27 mouse cellular contexts compared by ENCODE assay signal in the genomic region with DNA sequence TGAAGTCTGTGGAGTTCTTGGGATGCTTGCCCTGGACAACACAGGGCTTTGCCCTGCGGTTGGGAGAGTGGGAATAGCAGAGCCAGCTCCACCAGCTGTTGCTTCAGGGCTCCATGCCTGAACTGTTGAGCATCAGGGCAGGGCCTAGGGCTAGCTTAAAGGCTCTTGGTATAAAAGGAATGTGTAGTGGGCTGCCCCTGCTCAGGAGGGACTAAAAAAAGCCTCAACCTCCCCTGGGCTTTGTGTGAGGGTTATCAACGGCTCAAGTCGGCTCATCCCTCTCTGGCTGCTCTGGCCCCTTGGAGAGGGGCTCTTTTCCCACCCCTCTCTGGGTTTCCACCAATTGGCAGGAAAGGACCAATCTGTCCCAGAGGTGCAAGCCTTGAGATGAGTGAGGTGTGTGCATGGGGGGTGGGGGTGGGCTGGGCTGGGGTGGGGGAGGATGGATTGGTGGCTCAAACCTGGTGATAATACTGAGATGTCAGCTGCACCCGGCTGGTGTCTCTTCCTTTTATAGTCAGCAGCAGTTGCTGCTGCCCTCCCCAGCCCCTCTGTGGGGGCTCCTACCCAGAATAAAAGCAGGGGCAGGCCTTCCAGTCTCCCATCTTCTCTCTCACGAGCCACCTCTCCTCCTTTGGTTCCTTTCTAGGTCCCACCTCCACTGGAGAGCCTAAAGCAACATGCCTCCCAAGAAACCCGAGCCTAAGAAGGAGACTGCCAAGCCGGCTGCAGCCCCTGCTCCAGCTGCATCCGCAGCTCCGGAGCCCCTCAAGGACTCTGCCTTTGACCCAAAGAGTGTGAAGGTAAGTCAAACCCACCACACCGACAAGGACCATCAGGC. TPM values are rescaled to one million over a fixed set of nuclear protein-coding genes. Genes with fewer than 3 reads are reported as not detected.
DNase-seq lines count a peak whose midpoint lies in the region; ATAC-seq and TF ChIP-seq lines count a peak whose summit lies in the region.
"Had no signal": no experiment of that assay in that cellular context is flagged by ENCODE, and none has a peak within 500 bp of the region (broad histone marks: within the 10 kb centered on the region; RNA-seq: fewer than 3 reads in every experiment).

No protein-coding gene starts in this region.

- DNase-seq in heart, embryonic 10.5 days (ENCODE audit: low spot score) = peak; percentile 96
- no peak for DNase-seq in heart, postnatal 14 days
- DNase-seq in limb, embryonic 10.5 days (ENCODE audit: low spot score) = no peak
- peak; percentile 42 for DNase-seq in limb, embryonic 14.5 days (ENCODE audit: low spot score)
- DNase-seq in cerebellum, postnatal 14 days = no peak
- DNase-seq: adrenal gland, postnatal 36 days; B cell, adult 2 months; cerebellum, adult 11 months; cerebellum, postnatal 10 days; embryo, embryonic 11 days; gastrocnemius, postnatal 14 days; kidney, adult 2 months; kidney, postnatal 14 days; layer of hippocampus, postnatal 36 days; lung, postnatal 14 days; right cerebral cortex, postnatal 14 days; thymus, adult 2 months; thymus, postnatal 4 days had no signal

- H3K4me3 ChIP-seq in heart, embryonic 10.5 days = peak overlapping the region; percentile 66
- no peak overlapping the region for H3K4me3 ChIP-seq in limb, embryonic 13.5 days
- H3K4me3 ChIP-seq in limb, embryonic 10.5 days = no peak overlapping the region
- H3K4me3 ChIP-seq in embryonic facial prominence, embryonic 15.5 days (replicated peaks) = 0 out of 2 replicates have a peak overlapping the region, but pooled peaks have one; percentile 1
- no peak overlapping the region for H3K4me3 ChIP-seq in limb, embryonic 14.5 days (replicated peaks; ENCODE audit: low read length)
- H3K4me3 ChIP-seq: forebrain, embryonic 15.5 days; hindbrain, embryonic 15.5 days had no signal

- WGBS in heart, embryonic 10.5 days = 23% methylated on average over 10 of the region's 10 CpGs
- WGBS in limb, embryonic 13.5 days = 37% methylated on average over 10 of the region's 10 CpGs
- 48% methylated on average over 10 of the region's 10 CpGs for WGBS in limb, embryonic 10.5 days
- WGBS in embryonic facial prominence, embryonic 15.5 days = 33% methylated on average over 10 of the region's 10 CpGs
- WGBS in limb, embryonic 14.5 days = 38% methylated on average over 10 of the region's 10 CpGs

- peak; percentile 82 for ATAC-seq in limb, embryonic 13.5 days (ENCODE audit: low FRiP score, low read depth)
- ATAC-seq in embryonic facial prominence, embryonic 15.5 days (ENCODE audit: insufficient number of reproducible peaks, low FRiP score, low TSS enrichment, low read depth) = peak; percentile 70
- ATAC-seq in limb, embryonic 14.5 days (ENCODE audit: low FRiP score, low read depth) = peak; percentile 62
- ATAC-seq: forebrain, embryonic 15.5 days; Patski had no signal

- H3K27ac ChIP-seq in heart, embryonic 10.5 days = peak overlapping the region; percentile 88
- no peak overlapping the region for H3K27ac ChIP-seq in limb, embryonic 13.5 days
- no peak overlapping the region for H3K27ac ChIP-seq in limb, embryonic 10.5 days
- no peak overlapping the region for H3K27ac ChIP-seq in embryonic facial prominence, embryonic 15.5 days (replicated peaks)
- no peak overlapping the region for H3K27ac ChIP-seq in limb, embryonic 14.5 days (replicated peaks; ENCODE audit: low read depth, low read length)
- H3K27ac ChIP-seq: forebrain, embryonic 15.5 days; hindbrain, embryonic 15.5 days; stomach, postnatal 0 days had no signal

- intact Hi-C loops in heart, postnatal 14 days (cut with DNase I) = no loop called here

- no peak for TF ChIP-seq POLR2A in limb, embryonic 14.5 days (IDR thresholded peaks at IDR 0.05; ENCODE audit: borderline replicate concordance, extremely low read depth, insufficient read depth, insufficient read length)

- H3K9me3 ChIP-seq in heart, embryonic 10.5 days = no peaks in the 10 kb centered on the region
- no peaks in the 10 kb centered on the region for H3K9me3 ChIP-seq in limb, embryonic 13.5 days
- no peaks in the 10 kb centered on the region for H3K9me3 ChIP-seq in limb, embryonic 10.5 days (replicated peaks)
- H3K9me3 ChIP-seq in embryonic facial prominence, embryonic 15.5 days (replicated peaks) = no peaks in the 10 kb centered on the region
- H3K9me3 ChIP-seq in limb, embryonic 14.5 days (ENCODE audit: control insufficient read depth, low read length) = no peaks in the 10 kb centered on the region
- H3K9me3 ChIP-seq: forebrain, embryonic 15.5 days; G1E; hindbrain, embryonic 15.5 days had no signal

- no peak overlapping the region for H3K4me2 ChIP-seq in limb, embryonic 13.5 days (replicated peaks)
- H3K4me2 ChIP-seq in embryonic facial prominence, embryonic 15.5 days (replicated peaks) = no peak overlapping the region
- no peak overlapping the region for H3K4me2 ChIP-seq in limb, embryonic 14.5 days (replicated peaks; ENCODE audit: low read depth, low read length, severe bottlenecking)
- H3K4me2 ChIP-seq: forebrain, embryonic 15.5 days; hindbrain, embryonic 15.5 days; midbrain, embryonic 11.5 days had no signal

- peaks cover 40% of the 10 kb centered on the region for H3K4me1 ChIP-seq in heart, embryonic 10.5 days
- H3K4me1 ChIP-seq in limb, embryonic 13.5 days = peaks cover 7% of the 10 kb centered on the region
- H3K4me1 ChIP-seq in limb, embryonic 10.5 days = peaks cover 26% of the 10 kb centered on the region
- H3K4me1 ChIP-seq in embryonic facial prominence, embryonic 15.5 days = 0 out of 2 replicates have a peak, but pooled peaks cover 4% of the 10 kb centered on the region
- H3K4me1 ChIP-seq in limb, embryonic 14.5 days (ENCODE audit: control insufficient read depth, insufficient read depth, low read length) = peaks cover 8% of the 10 kb centered on the region
- H3K4me1 ChIP-seq: forebrain, embryonic 15.5 days had no signal

- H3K27me3 ChIP-seq in heart, embryonic 10.5 days (ENCODE audit: insufficient read depth, poor library complexity, severe bottlenecking) = no peaks in the 10 kb centered on the region
- H3K27me3 ChIP-seq in limb, embryonic 13.5 days = peaks cover 24% of the 10 kb centered on the region
- H3K27me3 ChIP-seq in limb, embryonic 10.5 days (ENCODE audit: low read depth, poor library complexity, severe bottlenecking) = peaks cover 25% of the 10 kb centered on the region
- peaks cover 7% of the 10 kb centered on the region; the same call in 1 of the 2 replicates for H3K27me3 ChIP-seq in embryonic facial prominence, embryonic 15.5 days
- peaks cover 5% of the 10 kb centered on the region; the same call in 1 of the 2 replicates for H3K27me3 ChIP-seq in limb, embryonic 14.5 days (ENCODE audit: control insufficient read depth, insufficient read depth, low read length)
- H3K27me3 ChIP-seq: CH12.LX; forebrain, embryonic 15.5 days; Patski had no signal

- H3K9ac ChIP-seq in limb, embryonic 13.5 days = no peak overlapping the region
- no peak overlapping the region for H3K9ac ChIP-seq in embryonic facial prominence, embryonic 15.5 days
- no peak overlapping the region for H3K9ac ChIP-seq in limb, embryonic 14.5 days (ENCODE audit: low read depth, low read length, severe bottlenecking)
- H3K9ac ChIP-seq: forebrain, embryonic 15.5 days; hindbrain, embryonic 15.5 days had no signal

- peaks cover 33% of the 10 kb centered on the region for H3K36me3 ChIP-seq in heart, embryonic 10.5 days
- no peaks in the 10 kb centered on the region for H3K36me3 ChIP-seq in limb, embryonic 13.5 days
- H3K36me3 ChIP-seq in limb, embryonic 10.5 days = no peaks in the 10 kb centered on the region
- H3K36me3 ChIP-seq in embryonic facial prominence, embryonic 15.5 days = no peaks in the 10 kb centered on the region
- no peaks in the 10 kb centered on the region for H3K36me3 ChIP-seq in limb, embryonic 14.5 days (ENCODE audit: control insufficient read depth, insufficient read depth, low read length)
- H3K36me3 ChIP-seq: forebrain, embryonic 15.5 days; G1E; hindbrain, embryonic 15.5 days had no signal

RNA-seq across cellular contexts. Expression of a gene that starts 26.5 kb away (rescaled TPM):
- polyA plus RNA-seq in heart, embryonic 10.5 days (2016; fragmentation: Nextera tagmentation; extraction: Ambion mirVana) = 1,777 and 2,791 TPM in 2 replicates
- total RNA-seq in heart, postnatal 14 days (2021) = 100 to 1,000 TPM; 280 to 698 TPM
- polyA plus RNA-seq in limb, embryonic 13.5 days (2015; fragmentation: Nextera tagmentation; extraction: Ambion mirVana) = 124 and 131 TPM in 2 replicates
- polyA plus RNA-seq in limb, embryonic 10.5 days (2016; fragmentation: Nextera tagmentation; extraction: Ambion mirVana) = 3.0 and 3.1 TPM in 2 replicates
- polyA plus RNA-seq in embryonic facial prominence, embryonic 15.5 days (2015; fragmentation: Nextera tagmentation; extraction: Ambion mirVana) = 261 and 347 TPM in 2 replicates
- 221 and 305 TPM in 2 replicates for polyA plus RNA-seq in limb, embryonic 14.5 days (2012; rRNA removed)
- 151 and 218 TPM in 2 replicates for polyA plus RNA-seq in limb, embryonic 14.5 days (2014; fragmentation: Nextera tagmentation; extraction: Ambion mirVana)
- polyA plus RNA-seq: G1E had no signal

RNA-seq across cellular contexts. Expression of a gene that starts 26.6 kb away (rescaled TPM):
- polyA plus RNA-seq in heart, embryonic 10.5 days (2016; fragmentation: Nextera tagmentation; extraction: Ambion mirVana) = 39.0 and 39.8 TPM in 2 replicates
- 10 to 100 TPM; 23.2 to 26.5 TPM for total RNA-seq in heart, postnatal 14 days (2021)
- 49.1 and 49.3 TPM in 2 replicates for polyA plus RNA-seq in limb, embryonic 13.5 days (2015; fragmentation: Nextera tagmentation; extraction: Ambion mirVana)
- polyA plus RNA-seq in limb, embryonic 10.5 days (2016; fragmentation: Nextera tagmentation; extraction: Ambion mirVana) = 49.5 and 60.4 TPM in 2 replicates
- 37.4 and 39.6 TPM in 2 replicates for polyA plus RNA-seq in embryonic facial prominence, embryonic 15.5 days (2015; fragmentation: Nextera tagmentation; extraction: Ambion mirVana)
- polyA plus RNA-seq in limb, embryonic 14.5 days (2012; rRNA removed) = 27.1 and 30.5 TPM in 2 replicates
- polyA plus RNA-seq in limb, embryonic 14.5 days (2014; fragmentation: Nextera tagmentation; extraction: Ambion mirVana) = 43.0 and 43.4 TPM in 2 replicates

RNA-seq across cellular contexts. Expression of a gene that starts 30.8 kb away (rescaled TPM):
- 9.1 and 9.9 TPM in 2 replicates for polyA plus RNA-seq in heart, embryonic 10.5 days (2016; fragmentation: Nextera tagmentation; extraction: Ambion mirVana)
- total RNA-seq in heart, postnatal 14 days (2021) = 1 to 10 TPM; 4.8 to 4.9 TPM
- 2.0 and 2.3 TPM in 2 replicates for polyA plus RNA-seq in limb, embryonic 13.5 days (2015; fragmentation: Nextera tagmentation; extraction: Ambion mirVana)
- polyA plus RNA-seq in limb, embryonic 10.5 days (2016; fragmentation: Nextera tagmentation; extraction: Ambion mirVana) = 2.6 and 2.7 TPM in 2 replicates
- polyA plus RNA-seq in embryonic facial prominence, embryonic 15.5 days (2015; fragmentation: Nextera tagmentation; extraction: Ambion mirVana) = 5.2 TPM in 2 replicates
- polyA plus RNA-seq in limb, embryonic 14.5 days (2012; rRNA removed) = 2.9 TPM in 2 replicates
- polyA plus RNA-seq in limb, embryonic 14.5 days (2014; fragmentation: Nextera tagmentation; extraction: Ambion mirVana) = 1.2 and 1.4 TPM in 2 replicates

Comparison
In these comparisons a context has a peak if more than half of its experiments do, and no peak if none do; other contexts are left out.
1. DNase-seq: peak in heart, embryonic 10.5 days (single experiment) and limb, embryonic 14.5 days (single experiment); none in heart, postnatal 14 days (0 of 2), limb, embryonic 10.5 days (single experiment) and cerebellum, postnatal 14 days (0 of 2).
2. RNA of a gene that starts 26.5 kb away (polyA plus RNA-seq): 1,777 to 2,791 TPM in heart, embryonic 10.5 days, 151 to 305 TPM in limb, embryonic 14.5 days, 261 to 347 TPM in embryonic facial prominence, embryonic 15.5 days and 124 to 131 TPM in limb, embryonic 13.5 days; 3.0 to 3.1 TPM in limb, embryonic 10.5 days; every median in the first group is over 10 times any median in the second.
3. H3K4me3 ChIP-seq: peak in heart, embryonic 10.5 days (single experiment) and embryonic facial prominence, embryonic 15.5 days (single experiment); none in limb, embryonic 13.5 days (single experiment), limb, embryonic 10.5 days (single experiment) and limb, embryonic 14.5 days (single experiment).
4. Peak in every context shown above with its lines, with median percentiles within 50 percentile points of each other: ATAC-seq.